Mouse (Mus musculus): ENCODE data around the gene Dedd.
"Not testable (repeated sequence)": the region's sequence is repeated elsewhere in the genome, so short reads cannot be mapped to it uniquely, and the experiment has no call there.

The Dedd gene

GRCm38 (mm10) chr1:171328839-171329432 lies at the start of gene Dedd:
TSS of gene Dedd (plus strand) at chr1:171329145.
- peak; percentile 93 for DNase-seq (ENCODE audit: low spot score)

GRCm38 (mm10) chr1:171279721-171280120 lies 49.2 kb upstream of the Dedd start:
- DNase-seq (ENCODE audit: low spot score): no peak

GRCm38 (mm10) chr1:171280250-171280915 lies 48.6 kb upstream of the Dedd start:
- DNase-seq (ENCODE audit: low spot score): no peak

- DNase-seq (ENCODE audit: low spot score): peak; percentile 98
These were observed 47.9 kb upstream of the Dedd start, which contains the start of gene Ppox for GRCm38 (mm10) chr1:171280916-171281527. TSS of gene Ppox (minus strand) at chr1:171281186.

GRCm38 (mm10) chr1:171281528-171281923 lies 47.4 kb upstream of the Dedd start:
- DNase-seq (ENCODE audit: low spot score): peak; percentile 88

GRCm38 (mm10) chr1:171282086-171282805 lies 46.7 kb upstream of the Dedd start:
- DNase-seq (ENCODE audit: low spot score): no peak

- no peak for DNase-seq (ENCODE audit: low spot score)
These were observed 45.5 kb upstream of the Dedd start for GRCm38 (mm10) chr1:171283188-171284160.

- DNase-seq (ENCODE audit: low spot score): no peak
These were observed 44.5 kb upstream of the Dedd start for GRCm38 (mm10) chr1:171284491-171284890.

GRCm38 (mm10) chr1:171285096-171285892 lies 43.7 kb upstream of the Dedd start:
- DNase-seq (ENCODE audit: low spot score): no peak

- no peak for DNase-seq (ENCODE audit: low spot score)
These were observed 42.4 kb upstream of the Dedd start for GRCm38 (mm10) chr1:171286517-171286916.

GRCm38 (mm10) chr1:171287136-171288081 lies 41.5 kb upstream of the Dedd start, which contains the start of gene Usp21:
TSS of gene Usp21 (minus strand) at chr1:171287991.
- DNase-seq (ENCODE audit: low spot score): peak; percentile 96

- DNase-seq (ENCODE audit: low spot score): no peak
These were observed 40.6 kb upstream of the Dedd start for GRCm38 (mm10) chr1:171288328-171288727.

- no peak for DNase-seq (ENCODE audit: low spot score)
These were observed 35.6 kb upstream of the Dedd start for GRCm38 (mm10) chr1:171293351-171293750.

- peak; percentile 37 for DNase-seq (ENCODE audit: low spot score)
These were observed 35.0 kb upstream of the Dedd start for GRCm38 (mm10) chr1:171293906-171294297.

- DNase-seq (ENCODE audit: low spot score): peak; percentile 92
These were observed 34.5 kb upstream of the Dedd start, which contains the start of gene Ufc1 for GRCm38 (mm10) chr1:171294298-171295062. TSS of gene Ufc1 (minus strand) at chr1:171295024.

- DNase-seq (ENCODE audit: low spot score): no peak
These were observed 33.9 kb upstream of the Dedd start for GRCm38 (mm10) chr1:171295063-171295402.

GRCm38 (mm10) chr1:171298226-171298625 lies 30.7 kb upstream of the Dedd start:
- DNase-seq (ENCODE audit: low spot score): no peak

GRCm38 (mm10) chr1:171306157-171306556 lies 22.8 kb upstream of the Dedd start:
- not testable (repeated sequence) for DNase-seq (ENCODE audit: low spot score)

GRCm38 (mm10) chr1:171309321-171309720 lies 19.6 kb upstream of the Dedd start:
- DNase-seq (ENCODE audit: low spot score): no peak

Measured in embryo, embryonic 10.5 days (tissue).